Mouse (Mus musculus) forebrain, embryonic 12.5 days (tissue): ENCODE results near the gene Ern2. TPM values are rescaled to one million over a fixed set of nuclear protein-coding genes. Genes with fewer than 3 reads are reported as not detected.

Source experiments
- polyA plus RNA-seq: library from polyadenylated mRNA; unstranded; fragments of >200 nt; fragmentation: Nextera tagmentation; extraction: Ambion mirVana; gene quantifications from 2 replicates; pipeline ENCODE4 v1.2.1, GENCODE M21; 2016

The Ern2 gene
- polyA plus RNA-seq, 1 experiment from 2014 or later: 0.24 TPM

Other genes with a start within 250 kb of the Ern2 start
- 21.9 and 23.0 TPM in 2 replicates for gene Cog7, start 204.5 kb downstream of the Ern2 start, polyA plus RNA-seq
- 72.5 and 73.7 TPM in 2 replicates for gene Gga2, start 165.0 kb downstream of the Ern2 start, polyA plus RNA-seq
- 78.9 and 83.5 TPM in 2 replicates for gene Ubfd1, start 119.0 kb downstream of the Ern2 start, polyA plus RNA-seq
- gene Ears2, start 118.9 kb downstream of the Ern2 start, polyA plus RNA-seq: 15.0 and 16.1 TPM in 2 replicates
- 572 and 610 TPM in 2 replicates for gene Ndufab1, start 84.3 kb downstream of the Ern2 start, polyA plus RNA-seq
- gene Palb2, start 53.2 kb downstream of the Ern2 start, polyA plus RNA-seq: 20.4 and 22.2 TPM in 2 replicates
- 121 and 125 TPM in 2 replicates for gene Dctn5, start 53.2 kb downstream of the Ern2 start, polyA plus RNA-seq
- gene Plk1, start 26.8 kb downstream of the Ern2 start, polyA plus RNA-seq: 158 and 171 TPM in 2 replicates
- gene Chp2, start 33.3 kb upstream of the Ern2 start, polyA plus RNA-seq: 0.29 and 0.67 TPM in 2 replicates
- 18.5 and 20.5 TPM in 2 replicates for gene Prkcb, start 102.5 kb upstream of the Ern2 start, polyA plus RNA-seq